25 mouse cellular contexts compared by ENCODE assay signal in genomic region chr13:102463993-102464392, GRCm38 (mm10).
"Had no signal": no experiment of that assay in that cellular context is flagged by ENCODE, and none has a peak within 500 bp of the region (broad histone marks: within the 10 kb centered on the region; RNA-seq: fewer than 3 reads in every experiment).

No protein-coding gene starts in this region.

- DNase-seq: gastrocnemius, postnatal 14 days; gastrocnemius, postnatal 36 days; heart, adult 11 months; heart, adult 2 months; heart, postnatal 14 days; heart, postnatal 36 days; kidney, adult 11 months; kidney, adult 2 months; kidney, adult 9 months; kidney, postnatal 14 days; kidney, postnatal 36 days; layer of hippocampus, adult 9-11 months; layer of hippocampus, postnatal 36 days; left cerebral cortex, postnatal 4 days had no signal

- H3K4me3 ChIP-seq: heart, adult 2 months; heart, embryonic 13.5 days; heart, embryonic 15.5 days; hindbrain, embryonic 13.5 days; hindbrain, embryonic 15.5 days; kidney, embryonic 15.5 days; limb, embryonic 13.5 days; limb, embryonic 15.5 days had no signal

- H3K36me3 ChIP-seq: heart, embryonic 13.5 days; heart, embryonic 15.5 days; hindbrain, embryonic 13.5 days; hindbrain, embryonic 15.5 days; kidney, embryonic 15.5 days; limb, embryonic 13.5 days; limb, embryonic 15.5 days had no signal

- H3K27me3 ChIP-seq: heart, embryonic 13.5 days; heart, embryonic 15.5 days; hindbrain, embryonic 13.5 days; hindbrain, embryonic 15.5 days; kidney, embryonic 15.5 days; limb, embryonic 13.5 days; limb, embryonic 15.5 days had no signal

- H3K4me1 ChIP-seq: heart, embryonic 13.5 days; heart, embryonic 15.5 days; hindbrain, embryonic 13.5 days; hindbrain, embryonic 15.5 days; kidney, embryonic 15.5 days; limb, embryonic 13.5 days; limb, embryonic 15.5 days had no signal

- H3K4me2 ChIP-seq: heart, embryonic 11.5 days; heart, embryonic 13.5 days; heart, embryonic 15.5 days; hindbrain, embryonic 13.5 days; hindbrain, embryonic 15.5 days; kidney, embryonic 15.5 days; limb, embryonic 13.5 days; limb, embryonic 15.5 days had no signal

- H3K9ac ChIP-seq: heart, embryonic 13.5 days; heart, embryonic 15.5 days; hindbrain, embryonic 13.5 days; hindbrain, embryonic 15.5 days; kidney, embryonic 15.5 days; limb, embryonic 13.5 days; limb, embryonic 15.5 days had no signal

- H3K27ac ChIP-seq: heart, adult 2 months; heart, embryonic 13.5 days; heart, embryonic 15.5 days; hindbrain, embryonic 13.5 days; hindbrain, embryonic 15.5 days; hindbrain, postnatal 0 days; kidney, embryonic 15.5 days; kidney, postnatal 0 days; limb, embryonic 13.5 days; limb, embryonic 15.5 days had no signal

- H3K9me3 ChIP-seq: heart, embryonic 13.5 days; heart, embryonic 15.5 days; hindbrain, embryonic 13.5 days; hindbrain, embryonic 15.5 days; kidney, embryonic 15.5 days; limb, embryonic 13.5 days; limb, embryonic 15.5 days had no signal

- ATAC-seq: hindbrain, postnatal 0 days; intestine, embryonic 16.5 days had no signal
